Mouse (Mus musculus): ENCODE data around the gene Prss37. TPM values are rescaled to one million over a fixed set of nuclear protein-coding genes. Genes with fewer than 3 reads are reported as not detected.
A peak's percentile ranks its signal among the peaks of the same experiment; 100 is the strongest.

Prss37 gene
- not detected in 2 replicates for polyA plus RNA-seq (2012; rRNA removed)

GRCm38 (mm10) chr6:40519408-40519807 lies at the start of gene Prss37:
Gene Prss37 (minus strand): TSS chr6:40519508.
- TF ChIP-seq CTCF (IDR thresholded peaks at IDR 0.05; ENCODE audit: borderline replicate concordance, extremely low read depth, insufficient read depth, insufficient read length) (no peak), POLR2A (IDR thresholded peaks at IDR 0.05; ENCODE audit: borderline replicate concordance, extremely low read depth, insufficient read depth, insufficient read length, poor library complexity, severe bottlenecking) (no peak)
- DNase-seq (ENCODE audit: low read depth) = no peak

GRCm38 (mm10) chr6:40554950-40555349 lies 35.6 kb upstream of the Prss37 start, which contains the start of gene Olfr461:
Gene Olfr461 (minus strand): TSS chr6:40555050.
- no peak for DNase-seq (ENCODE audit: low read depth)
- TF ChIP-seq CTCF (IDR thresholded peaks at IDR 0.05; ENCODE audit: borderline replicate concordance, extremely low read depth, insufficient read depth, insufficient read length) (no peak), POLR2A (IDR thresholded peaks at IDR 0.05; ENCODE audit: borderline replicate concordance, extremely low read depth, insufficient read depth, insufficient read length, poor library complexity, severe bottlenecking) (no peak)

GRCm38 (mm10) chr6:40544690-40545089 lies 25.4 kb upstream of the Prss37 start:
- DNase-seq (ENCODE audit: low read depth) = no peak
- TF ChIP-seq CTCF (IDR thresholded peaks at IDR 0.05; ENCODE audit: borderline replicate concordance, extremely low read depth, insufficient read depth, insufficient read length) = no peak
- no peak for TF ChIP-seq POLR2A (IDR thresholded peaks at IDR 0.05; ENCODE audit: borderline replicate concordance, extremely low read depth, insufficient read depth, insufficient read length, poor library complexity, severe bottlenecking)

GRCm38 (mm10) chr6:40493229-40493628 lies 26.1 kb downstream of the Prss37 start, which contains the start of gene Tas2r108:
Gene Tas2r108 (plus strand): TSS chr6:40493529.
- no peak for DNase-seq (ENCODE audit: low read depth)
- TF ChIP-seq POLR2A (IDR thresholded peaks at IDR 0.05; ENCODE audit: borderline replicate concordance, extremely low read depth, insufficient read depth, insufficient read length, poor library complexity, severe bottlenecking) (no peak), CTCF (IDR thresholded peaks at IDR 0.05; ENCODE audit: borderline replicate concordance, extremely low read depth, insufficient read depth, insufficient read length) (no peak)

- no peak for TF ChIP-seq POLR2A (IDR thresholded peaks at IDR 0.05; ENCODE audit: borderline replicate concordance, extremely low read depth, insufficient read depth, insufficient read length, poor library complexity, severe bottlenecking)
- no peak for TF ChIP-seq CTCF (IDR thresholded peaks at IDR 0.05; ENCODE audit: borderline replicate concordance, extremely low read depth, insufficient read depth, insufficient read length)
- no peak for DNase-seq (ENCODE audit: low read depth)
Observed at GRCm38 (mm10) chr6:40490933-40491332, 28.4 kb downstream of the Prss37 start, which contains the start of gene Tas2r137. Gene Tas2r137 (plus strand): TSS chr6:40491233.

- no peak for TF ChIP-seq CTCF (IDR thresholded peaks at IDR 0.05; ENCODE audit: borderline replicate concordance, extremely low read depth, insufficient read depth, insufficient read length)
- no peak for TF ChIP-seq POLR2A (IDR thresholded peaks at IDR 0.05; ENCODE audit: borderline replicate concordance, extremely low read depth, insufficient read depth, insufficient read length, poor library complexity, severe bottlenecking)
- DNase-seq (ENCODE audit: low read depth) = no peak
Observed at GRCm38 (mm10) chr6:40482318-40482717, 37.0 kb downstream of the Prss37 start.

GRCm38 (mm10) chr6:40479705-40480104 lies 39.6 kb downstream of the Prss37 start:
- TF ChIP-seq CTCF (IDR thresholded peaks at IDR 0.05; ENCODE audit: borderline replicate concordance, extremely low read depth, insufficient read depth, insufficient read length) (no peak), POLR2A (IDR thresholded peaks at IDR 0.05; ENCODE audit: borderline replicate concordance, extremely low read depth, insufficient read depth, insufficient read length, poor library complexity, severe bottlenecking) (no peak)
- DNase-seq (ENCODE audit: low read depth) = peak; percentile 51

- DNase-seq (ENCODE audit: low read depth) = no peak
Observed at GRCm38 (mm10) chr6:40476132-40476531, 43.2 kb downstream of the Prss37 start.

GRCm38 (mm10) chr6:40471720-40472010 lies 47.6 kb downstream of the Prss37 start:
- TF ChIP-seq CTCF (IDR thresholded peaks at IDR 0.05; ENCODE audit: borderline replicate concordance, extremely low read depth, insufficient read depth, insufficient read length) (no peak), POLR2A (IDR thresholded peaks at IDR 0.05; ENCODE audit: borderline replicate concordance, extremely low read depth, insufficient read depth, insufficient read length, poor library complexity, severe bottlenecking) (no peak)
- no peak for DNase-seq (ENCODE audit: low read depth)

More at GRCm38 (mm10) chr6:40476132-40476531, 43.2 kb downstream of the Prss37 start:
- no peak for TF ChIP-seq CTCF (IDR thresholded peaks at IDR 0.05; ENCODE audit: borderline replicate concordance, extremely low read depth, insufficient read depth, insufficient read length)
- TF ChIP-seq POLR2A (IDR thresholded peaks at IDR 0.05; ENCODE audit: borderline replicate concordance, extremely low read depth, insufficient read depth, insufficient read length, poor library complexity, severe bottlenecking) = no peak

- peak; percentile 99 for DNase-seq (ENCODE audit: low read depth)
- TF ChIP-seq CTCF (IDR thresholded peaks at IDR 0.05; ENCODE audit: borderline replicate concordance, extremely low read depth, insufficient read depth, insufficient read length) (no peak), POLR2A (IDR thresholded peaks at IDR 0.05; ENCODE audit: borderline replicate concordance, extremely low read depth, insufficient read depth, insufficient read length, poor library complexity, severe bottlenecking) (peak; percentile 96)
Observed at GRCm38 (mm10) chr6:40470916-40471719, 48.2 kb downstream of the Prss37 start, which contains the start of gene Ssbp1. Gene Ssbp1 (plus strand): TSS chr6:40471352.

- TF ChIP-seq CTCF (IDR thresholded peaks at IDR 0.05; ENCODE audit: borderline replicate concordance, extremely low read depth, insufficient read depth, insufficient read length) = peak; percentile 38; the same call in 1 of the 2 replicates
- no peak for TF ChIP-seq POLR2A (IDR thresholded peaks at IDR 0.05; ENCODE audit: borderline replicate concordance, extremely low read depth, insufficient read depth, insufficient read length, poor library complexity, severe bottlenecking)
- no peak for DNase-seq (ENCODE audit: low read depth)
Observed at GRCm38 (mm10) chr6:40465710-40466109, 53.6 kb downstream of the Prss37 start.

Other genes with a start within 250 kb of the Prss37 start
- gene Agk, start 194.3 kb downstream of the Prss37 start, polyA plus RNA-seq (2012; rRNA removed) = 30.0 and 33.2 TPM in 2 replicates
- 17.8 and 26.4 TPM in 2 replicates for gene E330009J07Rik, start 83.4 kb downstream of the Prss37 start, polyA plus RNA-seq (2012; rRNA removed)
- gene Wee2, start 80.4 kb downstream of the Prss37 start, polyA plus RNA-seq (2012; rRNA removed) = 0.13 and 0.14 TPM in 2 replicates
- gene Ssbp1, start 48.2 kb downstream of the Prss37 start, polyA plus RNA-seq (2012; rRNA removed) = 62.9 and 82.4 TPM in 2 replicates
- 0.23 and 0.25 TPM in 2 replicates for gene Tas2r137, start 28.3 kb downstream of the Prss37 start, polyA plus RNA-seq (2012; rRNA removed)
- gene Tas2r108, start 26.0 kb downstream of the Prss37 start, polyA plus RNA-seq (2012; rRNA removed) = 0.27 and 0.49 TPM in 2 replicates
- gene Olfr461, start 35.5 kb upstream of the Prss37 start, polyA plus RNA-seq (2012; rRNA removed) = not detected in 2 replicates
- 0.26 and 0.27 TPM in 2 replicates for gene Olfr460, start 50.0 kb upstream of the Prss37 start, polyA plus RNA-seq (2012; rRNA removed)
- 0.21 and 0.55 TPM in 2 replicates for gene Clec5a, start 66.3 kb upstream of the Prss37 start, polyA plus RNA-seq (2012; rRNA removed)
- not detected in 2 replicates for gene Tas2r138, start 93.8 kb upstream of the Prss37 start, polyA plus RNA-seq (2012; rRNA removed)
- gene Mgam, start 109.3 kb upstream of the Prss37 start, polyA plus RNA-seq (2012; rRNA removed) = 0.03 and 0.10 TPM in 2 replicates

Measured in brain, embryonic 14.5 days (tissue).